Mouse (Mus musculus) cerebellum, adult 2 months (tissue): ENCODE measurements at regions not wholly inside any gene's neighbourhood (a gene's known extent, or its start where the extent isn't known, plus 50 kb on each side); places are given as distances from the start of the nearest gene placed in this dataset.

Source experiments
- DNase-seq, 2 experiments: peaks; one replicate each; pipeline ENCODE4 v3.0.0; 2021
- H3K27ac ChIP-seq: fragments of 200-500 bp; 2 replicates; pipeline ENCODE4 v1.5.1; 2012; ENCODE audit warnings: low read length, control low read depth, inconsistent platforms; ENCODE audit not compliant: insufficient read depth
- H3K27me3 ChIP-seq: fragments of 200-500 bp; 2 replicates; pipeline ENCODE4 v1.6.1; 2012; ENCODE audit warnings: inconsistent platforms, mild to moderate bottlenecking, low read length, moderate library complexity; ENCODE audit not compliant: control insufficient read depth, insufficient read depth
- H3K4me1 ChIP-seq: fragments of 200-500 bp; 2 replicates; pipeline ENCODE4 v1.6.1; 2011; ENCODE audit warnings: low read length; ENCODE audit not compliant: control insufficient read depth, insufficient read depth
- H3K4me3 ChIP-seq: fragments of 200-500 bp; replicated peaks from 2 replicates; pipeline ENCODE3; 2011; ENCODE audit warnings: mild to moderate bottlenecking, low read depth, low read length, control low read depth; ENCODE audit not compliant: insufficient read depth
- CTCF ChIP-seq: fragments of 200-500 bp; IDR thresholded peaks from 2 replicates; pipeline ENCODE4 v1.5.1; 2011; ENCODE audit warnings: low read depth, mild to moderate bottlenecking, control low read depth, low read length, moderate library complexity, borderline replicate concordance; ENCODE audit not compliant: insufficient read depth
- POLR2A ChIP-seq: fragments of 200-500 bp; IDR thresholded peaks from 2 replicates; pipeline ENCODE4 v1.6.1; 2011; ENCODE audit warnings: low read length, control low read depth, borderline replicate concordance; ENCODE audit not compliant: insufficient read depth
- WGBS: fragments of 180-500 bp; shearing (Covaris S2); methylation state at CpG from one replicate; pipeline ENCODE4 v1.1.7; 2018; 5-methylcytosine and 5-hydroxymethylcytosine counted together

DNA sequence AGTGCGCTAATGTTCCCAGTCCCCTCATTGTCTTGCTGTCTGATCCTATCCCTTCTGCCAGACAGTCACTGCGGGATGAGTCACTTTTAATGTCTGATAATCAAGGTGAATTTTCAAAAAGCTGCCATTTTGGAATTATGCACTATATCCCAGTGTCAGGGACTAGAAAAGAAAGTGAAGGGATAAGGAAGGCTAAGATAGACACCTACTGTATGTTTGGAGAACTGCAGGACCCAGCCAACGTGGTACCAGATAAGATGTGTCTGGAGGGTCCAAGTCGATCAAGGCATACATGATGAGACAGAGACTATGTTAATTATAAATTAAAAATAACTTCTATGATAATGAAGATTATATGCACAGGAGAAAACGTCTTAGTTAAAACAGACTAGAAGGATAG is 76.6 kb upstream of the Pmfbp1 start:
- WGBS, result 27% methylated on average over 5 of the region's 5 CpGs
- peak; percentile 48; the same call in 1 of the 2 replicates for TF ChIP-seq CTCF
- TF ChIP-seq POLR2A, result no peak
- Histone ChIP-seq H3K27ac (no peak overlapping the region), H3K4me1 (no peaks in the 10 kb centered on the region; the same call in 1 of the 2 replicates), H3K4me3 (no peak overlapping the region), H3K27me3 (no peaks in the 10 kb centered on the region)
- peak; percentile 21 to 26 for DNase-seq

GRCm38 (mm10) chr8:109417971-109418370 is 75.9 kb upstream of the Pmfbp1 start:
- TF ChIP-seq CTCF (no peak), POLR2A (no peak)
- DNase-seq, result no peak
- no peaks in the 10 kb centered on the region for H3K27me3 ChIP-seq
- WGBS, result 30% methylated on average over 12 of the region's 12 CpGs
- no peak overlapping the region for H3K27ac ChIP-seq
- no peaks in the 10 kb centered on the region; the same call in 1 of the 2 replicates for H3K4me1 ChIP-seq
- no peak overlapping the region for H3K4me3 ChIP-seq

- H3K4me1 ChIP-seq, result no peaks in the 10 kb centered on the region; the same call in 1 of the 2 replicates
- no peak overlapping the region for H3K27ac ChIP-seq
- DNase-seq, result no peak
- WGBS, result 23% methylated on average over 4 of the region's 4 CpGs
- H3K4me3 ChIP-seq, result no peak overlapping the region
- no peak for TF ChIP-seq POLR2A
- TF ChIP-seq CTCF, result no peak
- no peaks in the 10 kb centered on the region for H3K27me3 ChIP-seq
Observed at GRCm38 (mm10) chr8:109419029-109419596, 74.7 kb upstream of the Pmfbp1 start.

DNA sequence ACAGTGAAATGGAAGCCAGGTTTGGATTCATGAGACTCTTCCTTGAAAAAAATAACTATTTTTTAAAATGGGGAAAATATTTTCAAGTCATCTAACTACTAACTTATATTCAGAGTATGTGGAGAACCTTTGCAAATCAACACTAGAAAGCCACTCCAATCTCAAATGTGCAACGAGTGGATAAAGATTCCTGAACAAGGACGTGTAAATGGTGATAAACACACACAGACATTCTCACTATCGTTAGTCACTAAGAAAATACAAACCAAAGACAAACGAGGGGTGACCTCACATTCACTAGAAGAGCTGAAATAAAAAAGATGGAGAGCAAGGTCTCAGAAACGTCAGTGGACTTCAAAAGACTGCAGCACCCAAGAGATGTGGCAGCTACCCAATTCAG is 69.8 kb upstream of the Pmfbp1 start:
- H3K4me1 ChIP-seq, result no peaks in the 10 kb centered on the region
- no peak overlapping the region for H3K27ac ChIP-seq
- DNase-seq, result no peak
- no peaks in the 10 kb centered on the region for H3K27me3 ChIP-seq
- no peak overlapping the region for H3K4me3 ChIP-seq
- WGBS, result 67% methylated on average over 5 of the region's 5 CpGs
- TF ChIP-seq CTCF (no peak), POLR2A (no peak)

DNA sequence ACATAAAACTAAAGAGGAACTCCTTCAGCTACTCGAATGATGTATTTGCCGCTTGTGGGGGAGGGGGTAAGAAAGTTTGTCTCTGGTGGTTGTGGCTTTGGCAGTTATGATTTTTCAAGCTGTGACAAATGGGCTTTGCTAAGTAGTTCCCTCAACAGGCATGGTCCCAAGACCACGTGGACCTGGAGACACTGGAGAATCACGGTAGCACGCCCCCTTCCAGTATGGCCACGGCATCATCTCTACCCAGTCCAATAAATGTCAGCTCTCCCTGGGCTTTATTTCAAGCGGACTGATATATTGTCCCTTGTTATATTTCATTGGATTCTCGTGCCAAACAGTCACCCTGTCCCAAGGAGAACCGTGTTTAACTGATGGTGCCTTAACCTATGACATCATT is 65.3 kb upstream of the Pmfbp1 start:
- DNase-seq, result no peak
- 74% methylated on average over 9 of the region's 9 CpGs for WGBS
- Histone ChIP-seq H3K4me3 (no peak overlapping the region), H3K27me3 (no peaks in the 10 kb centered on the region), H3K27ac (no peak overlapping the region), H3K4me1 (no peaks in the 10 kb centered on the region)
- TF ChIP-seq CTCF (no peak), POLR2A (no peak)

- DNase-seq, result no peak
- no peak for TF ChIP-seq POLR2A
- TF ChIP-seq CTCF, result no peak
- Histone ChIP-seq H3K27me3 (no peaks in the 10 kb centered on the region), H3K4me1 (no peaks in the 10 kb centered on the region), H3K4me3 (no peak overlapping the region), H3K27ac (no peak overlapping the region)
- WGBS, result 90% methylated on average over 12 of the region's 12 CpGs
Observed at GRCm38 (mm10) chr8:109434538-109434937, 59.3 kb upstream of the Pmfbp1 start.

GRCm38 (mm10) chr8:109436056-109436455 is 57.8 kb upstream of the Pmfbp1 start:
- H3K27me3 ChIP-seq, result no peaks in the 10 kb centered on the region
- no peak for DNase-seq
- no peak overlapping the region for H3K4me3 ChIP-seq
- no peaks in the 10 kb centered on the region for H3K4me1 ChIP-seq
- 90% methylated on average over 4 of the region's 4 CpGs for WGBS
- H3K27ac ChIP-seq, result no peak overlapping the region
- TF ChIP-seq CTCF (no peak), POLR2A (no peak)

- TF ChIP-seq POLR2A, result no peak
- TF ChIP-seq CTCF, result no peak
- H3K4me3 ChIP-seq, result peak overlapping the region; percentile 28
- no peaks in the 10 kb centered on the region for H3K27me3 ChIP-seq
- no peaks in the 10 kb centered on the region for H3K4me1 ChIP-seq
- DNase-seq, result peak; percentile 17
- WGBS, result 12% methylated on average over 19 of the region's 19 CpGs
- H3K27ac ChIP-seq, result no peak overlapping the region
Observed at GRCm38 (mm10) chr8:109436830-109437567, 56.8 kb upstream of the Pmfbp1 start.
